Comparison of ENCODE assay signal across 8 mouse cellular contexts in the genomic region with DNA sequence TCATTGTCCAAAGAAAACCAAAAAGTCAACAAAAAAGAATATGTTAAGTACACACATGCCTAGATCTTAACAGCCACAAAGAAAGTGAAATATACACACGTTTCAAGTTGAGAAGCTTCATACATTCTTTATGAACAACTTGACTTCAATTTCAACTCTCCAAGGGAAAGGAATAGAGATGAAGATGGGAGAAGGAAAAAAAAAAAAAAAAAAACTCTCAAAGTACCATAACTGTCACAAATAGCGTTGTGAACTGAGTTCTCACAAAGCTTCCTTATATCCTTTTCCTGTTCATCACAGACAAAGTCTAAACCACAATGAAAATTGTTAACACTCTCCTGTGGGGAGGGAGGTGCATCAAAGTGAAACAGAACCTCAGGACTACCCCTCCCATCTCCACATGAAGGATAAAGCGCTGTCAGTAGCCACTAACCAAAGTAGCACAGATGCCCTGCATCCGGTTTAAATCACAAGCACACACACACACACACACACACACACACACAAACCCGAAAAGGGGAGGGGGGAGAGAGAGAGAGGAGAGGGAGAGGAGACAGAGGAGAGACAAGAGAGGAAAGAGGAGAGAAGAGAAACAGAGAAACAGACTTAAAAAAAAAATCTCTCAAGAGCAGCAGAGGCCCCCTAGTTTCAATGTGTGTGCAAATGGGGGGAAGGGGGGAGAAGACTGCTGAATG. TPM values are rescaled to one million over a fixed set of nuclear protein-coding genes. Genes with fewer than 3 reads are reported as not detected.
DNase-seq lines count a peak whose midpoint lies in the region; ATAC-seq and TF ChIP-seq lines count a peak whose summit lies in the region.

No protein-coding gene starts in this region.

- peaks cover 3% of the 10 kb centered on the region; the same call in 1 of the 2 replicates for H3K4me1 ChIP-seq in testis, adult 2 months (ENCODE audit: control insufficient read depth, insufficient read depth, low read length)
- peaks cover 4% of the 10 kb centered on the region for H3K4me1 ChIP-seq in kidney, embryonic 15.5 days
- no peaks in the 10 kb centered on the region for H3K4me1 ChIP-seq in lung, postnatal 0 days (ENCODE audit: insufficient read depth, low read depth, low read length)

- no peak for TF ChIP-seq POLR2A in testis, adult 2 months (IDR thresholded peaks at IDR 0.05; ENCODE audit: control insufficient read depth, low read depth, low read length)

- H3K27me3 ChIP-seq in testis, adult 2 months (ENCODE audit: control insufficient read depth, insufficient read depth, low read length), result no peaks in the 10 kb centered on the region
- no peaks in the 10 kb centered on the region for H3K27me3 ChIP-seq in kidney, embryonic 15.5 days
- H3K27me3 ChIP-seq in lung, postnatal 0 days (replicated peaks; ENCODE audit: insufficient read depth, low read length), result no peaks in the 10 kb centered on the region

- H3K4me3 ChIP-seq in testis, adult 2 months (ENCODE audit: control insufficient read depth, low read depth, low read length), result peak overlapping the region; percentile 95
- H3K4me3 ChIP-seq in kidney, embryonic 15.5 days (replicated peaks), result peak overlapping the region; percentile 97
- H3K4me3 ChIP-seq in lung, postnatal 0 days (ENCODE audit: low read depth, low read length), result peak overlapping the region; percentile 83

- WGBS in kidney, embryonic 15.5 days, result under 1% methylated on average over 5 of the region's 5 CpGs
- WGBS in lung, postnatal 0 days, result 1% methylated on average over 5 of the region's 5 CpGs

- H3K36me3 ChIP-seq in testis, adult 2 months (ENCODE audit: control insufficient read depth, insufficient read depth, low read length), result no peaks in the 10 kb centered on the region
- no peaks in the 10 kb centered on the region for H3K36me3 ChIP-seq in kidney, embryonic 15.5 days
- H3K36me3 ChIP-seq in lung, postnatal 0 days (ENCODE audit: insufficient read depth, low read length), result no peaks in the 10 kb centered on the region

- no peak for TF ChIP-seq CTCF in testis, adult 2 months (IDR thresholded peaks at IDR 0.05; ENCODE audit: control insufficient read depth, insufficient read depth, insufficient replicate concordance, low read depth, low read length)
- TF ChIP-seq CTCF in lung, postnatal 0 days (IDR thresholded peaks at IDR 0.05), result no peak

- H3K9ac ChIP-seq in kidney, embryonic 15.5 days, result peak overlapping the region; percentile 95
- peak overlapping the region; percentile 62; the same call in 1 of the 2 replicates for H3K9ac ChIP-seq in lung, postnatal 0 days (replicated peaks; ENCODE audit: low read depth)

- no peak for TF ChIP-seq EP300 in lung, postnatal 0 days (IDR thresholded peaks at IDR 0.05)

- no peak for ATAC-seq in kidney, embryonic 15.5 days (replicated peaks; ENCODE audit: low FRiP score)
- ATAC-seq in lung, postnatal 0 days, result no peak

- H3K4me2 ChIP-seq in kidney, embryonic 15.5 days, result peak overlapping the region; percentile 69
- H3K4me2 ChIP-seq in lung, postnatal 0 days (replicated peaks; ENCODE audit: low read depth, low read length), result peak overlapping the region; percentile 72

- H3K27ac ChIP-seq in testis, adult 2 months (ENCODE audit: control insufficient read depth, insufficient read depth, low read depth, low read length), result peak overlapping the region; percentile 79; the same call in 1 of the 2 replicates
- H3K27ac ChIP-seq in kidney, embryonic 15.5 days, result peak overlapping the region; percentile 100
- peak overlapping the region; percentile 100 for H3K27ac ChIP-seq in lung, postnatal 0 days (ENCODE audit: low read length)

- no peaks in the 10 kb centered on the region for H3K9me3 ChIP-seq in kidney, embryonic 15.5 days (replicated peaks)
- no peaks in the 10 kb centered on the region for H3K9me3 ChIP-seq in lung, postnatal 0 days (ENCODE audit: low read length)

- DNase-seq in testis, postnatal 14 days (ENCODE audit: low spot score), result no peak
- peak; percentile 61 for DNase-seq in cerebellum, adult 9-10 months
- peak; percentile 11 to 21 for DNase-seq in heart, adult 9 months (ENCODE audit: low spot score in 2 of 2)
- DNase-seq in lung, postnatal 0 days (ENCODE audit: low spot score), result peak; percentile 47
- DNase-seq in retina, adult 2 months (ENCODE audit: low read depth, low spot score), result peak; percentile 48
- no peak for DNase-seq in urinary bladder, postnatal 10 days (ENCODE audit: low spot score)

RNA-seq across cellular contexts. Expression of gene Rfx3, which starts 1.2 kb away (rescaled TPM):
- 29.7 and 30.2 TPM in 2 replicates for polyA plus RNA-seq in testis, adult 2 months (2012; rRNA removed)
- polyA plus RNA-seq in kidney, embryonic 15.5 days (2015; fragmentation: Nextera tagmentation; extraction: Ambion mirVana), result 12.5 and 12.7 TPM in 2 replicates
- polyA plus RNA-seq in lung, postnatal 0 days (2015; fragmentation: Nextera tagmentation; extraction: Ambion mirVana), result 4.1 and 5.3 TPM in 2 replicates

Comparison
In these comparisons a context has a peak if more than half of its experiments do, and no peak if none do; other contexts are left out.
1. DNase-seq: peak in cerebellum, adult 9-10 months (single experiment), heart, adult 9 months (2 of 2), lung, postnatal 0 days (single experiment) and retina, adult 2 months (single experiment); none in testis, postnatal 14 days (single experiment) and urinary bladder, postnatal 10 days (single experiment).
2. Peak in every context shown above with its lines, with median percentiles within 50 percentile points of each other: H3K27ac ChIP-seq and H3K4me3 ChIP-seq.